Mouse (Mus musculus): ENCODE data around the gene Icam1. TPM values are rescaled to one million over a fixed set of nuclear protein-coding genes. Genes with fewer than 3 reads are reported as not detected.

Icam1 gene
- polyA plus RNA-seq, 1 experiment from 2014 or later: 4.2 TPM

GRCm38 (mm10) chr9:20978409-20979095, 37.2 kb upstream of the Icam1 start:
- no peaks in the 10 kb centered on the region for H3K9me3 ChIP-seq (replicated peaks)
- WGBS: 56% methylated on average over 10 of the region's 10 CpGs
- peaks cover 25% of the 10 kb centered on the region for H3K4me1 ChIP-seq
- H3K9ac ChIP-seq (replicated peaks): no peak overlapping the region
- no peak for ATAC-seq (ENCODE audit: low FRiP score)
- no peaks in the 10 kb centered on the region for H3K36me3 ChIP-seq
- H3K27me3 ChIP-seq (replicated peaks): no peaks in the 10 kb centered on the region
- H3K4me3 ChIP-seq (replicated peaks): no peak overlapping the region
- H3K4me2 ChIP-seq: no peak overlapping the region
- H3K27ac ChIP-seq (replicated peaks): no peak overlapping the region; the same call in 1 of the 2 replicates

GRCm38 (mm10) chr9:20979181-20979580, 36.6 kb upstream of the Icam1 start:
- no peaks in the 10 kb centered on the region for H3K27me3 ChIP-seq (replicated peaks)
- 65% methylated on average over 5 of the region's 5 CpGs for WGBS
- H3K27ac ChIP-seq (replicated peaks): no peak overlapping the region
- no peak overlapping the region for H3K9ac ChIP-seq (replicated peaks)
- H3K9me3 ChIP-seq (replicated peaks): no peaks in the 10 kb centered on the region
- peaks cover 20% of the 10 kb centered on the region for H3K4me1 ChIP-seq
- H3K4me3 ChIP-seq (replicated peaks): no peak overlapping the region
- H3K4me2 ChIP-seq: no peak overlapping the region
- ATAC-seq (ENCODE audit: low FRiP score): no peak
- no peaks in the 10 kb centered on the region for H3K36me3 ChIP-seq

- Histone ChIP-seq H3K27me3 (replicated peaks) (no peaks in the 10 kb centered on the region), H3K27ac (replicated peaks) (no peak overlapping the region), H3K36me3 (no peaks in the 10 kb centered on the region), H3K4me1 (peaks cover 18% of the 10 kb centered on the region), H3K4me2 (no peak overlapping the region), H3K9ac (replicated peaks) (no peak overlapping the region), H3K9me3 (replicated peaks) (no peaks in the 10 kb centered on the region), H3K4me3 (replicated peaks) (no peak overlapping the region)
- 85% methylated on average over 7 of the region's 7 CpGs for WGBS
- no peak for ATAC-seq (ENCODE audit: low FRiP score)
Measured at GRCm38 (mm10) chr9:20979769-20980168, 36.0 kb upstream of the Icam1 start.

- H3K9ac ChIP-seq (replicated peaks): no peak overlapping the region
- no peak for ATAC-seq (ENCODE audit: low FRiP score)
- 68% methylated on average over 3 of the region's 3 CpGs for WGBS
Measured at GRCm38 (mm10) chr9:20982171-20982570, 33.6 kb upstream of the Icam1 start.

GRCm38 (mm10) chr9:20983169-20983568, 32.6 kb upstream of the Icam1 start:
- 75% methylated on average over 5 of the region's 5 CpGs for WGBS
- Histone ChIP-seq H3K4me1 (no peaks in the 10 kb centered on the region), H3K27ac (replicated peaks) (no peak overlapping the region), H3K9ac (replicated peaks) (no peak overlapping the region), H3K36me3 (no peaks in the 10 kb centered on the region), H3K27me3 (replicated peaks) (no peaks in the 10 kb centered on the region), H3K4me3 (replicated peaks) (no peak overlapping the region), H3K9me3 (replicated peaks) (no peaks in the 10 kb centered on the region), H3K4me2 (no peak overlapping the region)
- ATAC-seq (ENCODE audit: low FRiP score): no peak

More at GRCm38 (mm10) chr9:20982171-20982570, 33.6 kb upstream of the Icam1 start:
- Histone ChIP-seq H3K27me3 (replicated peaks) (no peaks in the 10 kb centered on the region), H3K27ac (replicated peaks) (no peak overlapping the region), H3K4me2 (no peak overlapping the region), H3K9me3 (replicated peaks) (no peaks in the 10 kb centered on the region), H3K4me1 (no peaks in the 10 kb centered on the region), H3K4me3 (replicated peaks) (no peak overlapping the region), H3K36me3 (no peaks in the 10 kb centered on the region)

- no peaks in the 10 kb centered on the region for H3K36me3 ChIP-seq
- H3K4me2 ChIP-seq: no peak overlapping the region
- ATAC-seq (ENCODE audit: low FRiP score): no peak
- 0 out of 2 replicates have a peak, but pooled peaks cover 6% of the 10 kb centered on the region for H3K4me1 ChIP-seq
- 67% methylated on average over 15 of the region's 15 CpGs for WGBS
- H3K9ac ChIP-seq (replicated peaks): no peak overlapping the region
- no peaks in the 10 kb centered on the region for H3K9me3 ChIP-seq (replicated peaks)
- no peaks in the 10 kb centered on the region for H3K27me3 ChIP-seq (replicated peaks)
- H3K27ac ChIP-seq (replicated peaks): no peak overlapping the region
- H3K4me3 ChIP-seq (replicated peaks): no peak overlapping the region
Measured at GRCm38 (mm10) chr9:20986952-20987686, 28.7 kb upstream of the Icam1 start.

- H3K4me2 ChIP-seq: no peak overlapping the region
- H3K4me1 ChIP-seq: 0 out of 2 replicates have a peak, but pooled peaks cover 6% of the 10 kb centered on the region
- no peak for ATAC-seq (ENCODE audit: low FRiP score)
- no peak overlapping the region for H3K27ac ChIP-seq (replicated peaks)
- no peak overlapping the region for H3K9ac ChIP-seq (replicated peaks)
- H3K9me3 ChIP-seq (replicated peaks): no peaks in the 10 kb centered on the region
- 27% methylated on average over 7 of the region's 7 CpGs for WGBS
- H3K27me3 ChIP-seq (replicated peaks): no peaks in the 10 kb centered on the region
- H3K4me3 ChIP-seq (replicated peaks): no peak overlapping the region
- no peaks in the 10 kb centered on the region for H3K36me3 ChIP-seq
Measured at GRCm38 (mm10) chr9:20987953-20988352, 27.8 kb upstream of the Icam1 start.

- peak overlapping the region; percentile 36 for H3K4me2 ChIP-seq
- no peak for ATAC-seq (ENCODE audit: low FRiP score)
- 0 out of 2 replicates have a peak overlapping the region, but pooled peaks have one; percentile 7 for H3K9ac ChIP-seq (replicated peaks)
- no peak overlapping the region for H3K4me3 ChIP-seq (replicated peaks)
- no peak overlapping the region for H3K27ac ChIP-seq (replicated peaks)
- H3K27me3 ChIP-seq (replicated peaks): no peaks in the 10 kb centered on the region
- H3K36me3 ChIP-seq: no peaks in the 10 kb centered on the region
- 4% methylated on average over 10 of the region's 10 CpGs for WGBS
- H3K4me1 ChIP-seq: 0 out of 2 replicates have a peak, but pooled peaks cover 6% of the 10 kb centered on the region
- no peaks in the 10 kb centered on the region for H3K9me3 ChIP-seq (replicated peaks)
Measured at GRCm38 (mm10) chr9:20990861-20991260, 24.9 kb upstream of the Icam1 start.

GRCm38 (mm10) chr9:20991587-20991986, 24.2 kb upstream of the Icam1 start:
- Histone ChIP-seq H3K4me2 (no peak overlapping the region), H3K27me3 (replicated peaks) (no peaks in the 10 kb centered on the region), H3K9me3 (replicated peaks) (no peaks in the 10 kb centered on the region), H3K4me1 (0 out of 2 replicates have a peak, but pooled peaks cover 6% of the 10 kb centered on the region), H3K36me3 (no peaks in the 10 kb centered on the region), H3K4me3 (replicated peaks) (no peak overlapping the region), H3K27ac (replicated peaks) (no peak overlapping the region), H3K9ac (replicated peaks) (no peak overlapping the region)
- no peak for ATAC-seq (ENCODE audit: low FRiP score)
- WGBS: 95% methylated on average over 4 of the region's 4 CpGs

GRCm38 (mm10) chr9:20993165-20993898, 22.5 kb upstream of the Icam1 start:
- no peak overlapping the region for H3K9ac ChIP-seq (replicated peaks)
- H3K27ac ChIP-seq (replicated peaks): no peak overlapping the region
- no peaks in the 10 kb centered on the region for H3K36me3 ChIP-seq
- H3K27me3 ChIP-seq (replicated peaks): no peaks in the 10 kb centered on the region
- no peak for ATAC-seq (ENCODE audit: low FRiP score)
- H3K4me1 ChIP-seq: 0 out of 2 replicates have a peak, but pooled peaks cover 6% of the 10 kb centered on the region
- no peaks in the 10 kb centered on the region for H3K9me3 ChIP-seq (replicated peaks)
- no peak overlapping the region for H3K4me3 ChIP-seq (replicated peaks)
- 53% methylated on average over 5 of the region's 5 CpGs for WGBS
- H3K4me2 ChIP-seq: no peak overlapping the region

GRCm38 (mm10) chr9:20995069-20995468, 20.7 kb upstream of the Icam1 start:
- WGBS: 76% methylated on average over 3 of the region's 3 CpGs
- no peaks in the 10 kb centered on the region for H3K9me3 ChIP-seq (replicated peaks)
- H3K4me2 ChIP-seq: no peak overlapping the region
- H3K9ac ChIP-seq (replicated peaks): no peak overlapping the region
- ATAC-seq (ENCODE audit: low FRiP score): no peak
- no peaks in the 10 kb centered on the region for H3K27me3 ChIP-seq (replicated peaks)
- no peak overlapping the region for H3K4me3 ChIP-seq (replicated peaks)
- H3K4me1 ChIP-seq: 0 out of 2 replicates have a peak, but pooled peaks cover 6% of the 10 kb centered on the region
- no peaks in the 10 kb centered on the region for H3K36me3 ChIP-seq
- no peak overlapping the region for H3K27ac ChIP-seq (replicated peaks)
